Comparison of ENCODE assay signal across 25 mouse cellular contexts in genomic region chr13:91457974-91458373, GRCm38 (mm10). TPM values are rescaled to one million over a fixed set of nuclear protein-coding genes. Genes with fewer than 3 reads are reported as not detected.
DNase-seq lines count a peak whose midpoint lies in the region; ATAC-seq and TF ChIP-seq lines count a peak whose summit lies in the region.
"Had no signal": no experiment of that assay in that cellular context is flagged by ENCODE, and none has a peak within 500 bp of the region (broad histone marks: within the 10 kb centered on the region; RNA-seq: fewer than 3 reads in every experiment).

No protein-coding gene starts in this region.

- peak; percentile 93 for TF ChIP-seq EP300 in liver, embryonic 14.5 days (IDR thresholded peaks at IDR 0.05; ENCODE audit: low read depth)

- H3K9ac ChIP-seq in liver, embryonic 14.5 days (replicated peaks): no peak overlapping the region; the same call in 1 of the 2 replicates
- H3K9ac ChIP-seq in forebrain, embryonic 15.5 days (replicated peaks): no peak overlapping the region
- H3K9ac ChIP-seq: forebrain, embryonic 13.5 days; intestine, embryonic 15.5 days; limb, embryonic 15.5 days; stomach, embryonic 15.5 days had no signal

- no peak for ATAC-seq in megakaryocyte, adult 5-6 weeks (ENCODE audit: poor library complexity, severe bottlenecking)
- ATAC-seq in common myeloid progenitor, adult 5-6 weeks (replicated peaks; ENCODE audit: low read depth, poor library complexity, severe bottlenecking): peak; percentile 26
- peak; percentile 24 for ATAC-seq in liver, embryonic 14.5 days (ENCODE audit: insufficient read depth)
- ATAC-seq in megakaryocyte-erythroid progenitor cell, adult 5-6 weeks (replicated peaks; ENCODE audit: low FRiP score, low TSS enrichment, poor library complexity, severe bottlenecking): peak; percentile 82
- no peak for ATAC-seq in forebrain, embryonic 15.5 days (replicated peaks)
- ATAC-seq: CD4-positive, CD25-positive, alpha-beta regulatory T cell, adult 4 months; forebrain, embryonic 13.5 days; hindbrain, postnatal 0 days; intestine, embryonic 15.5 days; midbrain, embryonic 16.5 days had no signal

- WGBS in liver, embryonic 14.5 days (ENCODE audit: insufficient replicate concordance): 14% methylated on average over 4 of the region's 4 CpGs
- WGBS in forebrain, embryonic 15.5 days: 83% methylated on average over 4 of the region's 4 CpGs

- no peaks in the 10 kb centered on the region for H3K9me3 ChIP-seq in megakaryocyte, embryonic 14.5 days
- no peaks in the 10 kb centered on the region for H3K9me3 ChIP-seq in liver, embryonic 14.5 days (ENCODE audit: control insufficient read depth, low read length)
- H3K9me3 ChIP-seq in forebrain, embryonic 15.5 days: no peaks in the 10 kb centered on the region
- H3K9me3 ChIP-seq: forebrain, embryonic 13.5 days; intestine, embryonic 15.5 days; limb, embryonic 10.5 days; limb, embryonic 15.5 days; stomach, embryonic 15.5 days had no signal

- H3K27ac ChIP-seq in liver, embryonic 14.5 days: peak overlapping the region; percentile 77
- H3K27ac ChIP-seq in forebrain, embryonic 15.5 days (replicated peaks): no peak overlapping the region
- H3K27ac ChIP-seq: forebrain, embryonic 13.5 days; hindbrain, postnatal 0 days; intestine, embryonic 15.5 days; limb, embryonic 15.5 days; stomach, embryonic 15.5 days had no signal

- TF ChIP-seq CTCF in liver, embryonic 14.5 days (IDR thresholded peaks at IDR 0.05; ENCODE audit: low read depth): no peak

- peaks cover 59% of the 10 kb centered on the region for H3K4me1 ChIP-seq in megakaryocyte, embryonic 14.5 days
- peaks cover 34 to 36% of the 10 kb centered on the region in 2 experiments for H3K4me1 ChIP-seq in liver, embryonic 14.5 days (replicated peaks; ENCODE audit: control insufficient read depth in 2 of 2, insufficient read depth in 2 of 2, low read length in 1 of 2)
- H3K4me1 ChIP-seq in forebrain, embryonic 15.5 days: peaks cover 21% of the 10 kb centered on the region

- peak overlapping the region; percentile 18 for H3K4me3 ChIP-seq in megakaryocyte, embryonic 14.5 days (replicated peaks)
- H3K4me3 ChIP-seq in liver, embryonic 14.5 days (ENCODE audit: insufficient read depth in 1 of 2, low read depth in 2 of 2, low read length in 2 of 2): no peak overlapping the region
- no peak overlapping the region for H3K4me3 ChIP-seq in forebrain, embryonic 15.5 days
- H3K4me3 ChIP-seq: forebrain, embryonic 13.5 days; intestine, embryonic 15.5 days; limb, embryonic 10.5 days; limb, embryonic 15.5 days; stomach, embryonic 15.5 days had no signal

- peak; percentile 62 to 72 (median 64) for DNase-seq in liver, embryonic 14.5 days (ENCODE audit: low read depth in 3 of 3, low spot score in 3 of 3)
- DNase-seq in kidney, postnatal 10 days: no peak
- no peak for DNase-seq in cerebellum, adult 9-10 months
- DNase-seq: adrenal gland, adult 8-10 months; cerebellum, adult 11-12 months; cerebellum, postnatal 10 days; heart, postnatal 14 days; kidney, adult 8-10 months; kidney, postnatal 25 days; lung, postnatal 4 days; right cerebral cortex, postnatal 25 days had no signal

- no peaks in the 10 kb centered on the region for H3K36me3 ChIP-seq in megakaryocyte, embryonic 14.5 days (replicated peaks; ENCODE audit: low read length)
- no peaks in the 10 kb centered on the region for H3K36me3 ChIP-seq in liver, embryonic 14.5 days (replicated peaks; ENCODE audit: control insufficient read depth, insufficient read depth, low read depth)
- no peaks in the 10 kb centered on the region for H3K36me3 ChIP-seq in forebrain, embryonic 15.5 days
- H3K36me3 ChIP-seq: intestine, embryonic 15.5 days; limb, embryonic 10.5 days; limb, embryonic 15.5 days; stomach, embryonic 15.5 days had no signal

- no peaks in the 10 kb centered on the region for H3K27me3 ChIP-seq in megakaryocyte, embryonic 14.5 days (replicated peaks)
- H3K27me3 ChIP-seq in liver, embryonic 14.5 days (ENCODE audit: control insufficient read depth, insufficient read depth, low read length): no peaks in the 10 kb centered on the region
- no peaks in the 10 kb centered on the region for H3K27me3 ChIP-seq in forebrain, embryonic 15.5 days
- H3K27me3 ChIP-seq: forebrain, embryonic 13.5 days; intestine, embryonic 15.5 days; limb, embryonic 15.5 days; stomach, embryonic 15.5 days had no signal

- H3K4me2 ChIP-seq in liver, embryonic 14.5 days (ENCODE audit: low read depth): peak overlapping the region; percentile 31
- H3K4me2 ChIP-seq in forebrain, embryonic 15.5 days (replicated peaks): no peak overlapping the region
- H3K4me2 ChIP-seq: forebrain, embryonic 13.5 days; intestine, embryonic 15.5 days; limb, embryonic 15.5 days; midbrain, embryonic 11.5 days; stomach, embryonic 15.5 days had no signal

RNA-seq across cellular contexts. Expression of gene Ssbp2, which starts 2.1 kb away (rescaled TPM):
- polyA plus RNA-seq in megakaryocyte, embryonic 14.5 days (2012; ENCODE audit: insufficient read depth, low replicate concordance): 15.0 TPM in 2 replicates
- 44.8 and 48.9 TPM in 2 replicates for total RNA-seq in megakaryocyte, adult 5-6 weeks (2015)
- 30.6 and 34.8 TPM in 2 replicates for total RNA-seq in megakaryocyte, adult 5-6 weeks (2017)
- 75.2 and 80.6 TPM in 2 replicates for total RNA-seq in common myeloid progenitor, adult 5-6 weeks (2017)
- polyA plus RNA-seq in liver, embryonic 14.5 days (2012; rRNA removed): 21.4 and 23.7 TPM in 2 replicates
- 43.0 and 47.2 TPM in 2 replicates for polyA plus RNA-seq in liver, embryonic 14.5 days (2014; fragmentation: Nextera tagmentation; extraction: Ambion mirVana)
- total RNA-seq in megakaryocyte-erythroid progenitor cell, adult 5-6 weeks (2014; fragmentation: Nextera tagmentation): 92.6 and 94.0 TPM in 2 replicates
- 42.8 and 75.8 TPM in 2 replicates for total RNA-seq in megakaryocyte-erythroid progenitor cell, adult 5-6 weeks (2017)
- polyA plus RNA-seq in forebrain, embryonic 15.5 days (2015; fragmentation: Nextera tagmentation; extraction: Ambion mirVana): 281 and 308 TPM in 2 replicates

Comparison
In these comparisons a context has a peak if more than half of its experiments do, and no peak if none do; other contexts are left out.
1. ATAC-seq: peak in common myeloid progenitor, adult 5-6 weeks (single experiment), liver, embryonic 14.5 days (single experiment) and megakaryocyte-erythroid progenitor cell, adult 5-6 weeks (single experiment); none in megakaryocyte, adult 5-6 weeks (single experiment) and forebrain, embryonic 15.5 days (single experiment).
2. DNase-seq: peak in liver, embryonic 14.5 days (3 of 3); none in kidney, postnatal 10 days (single experiment) and cerebellum, adult 9-10 months (single experiment).